Mouse (Mus musculus) testis, postnatal 14 days (tissue): ENCODE measurements around the gene Nabp2.

Experiments used
- DNase-seq: peaks from one replicate; pipeline ENCODE4 v3.0.0; 2021; ENCODE audit warnings: low spot score

Gene Nabp2

GRCm38 (mm10) chr10:128385902-128386301 is 25.4 kb downstream of the Nabp2 start:
- DNase-seq: no peak

GRCm38 (mm10) chr10:128382482-128382881 is 28.8 kb downstream of the Nabp2 start:
- DNase-seq: no peak

GRCm38 (mm10) chr10:128380565-128380964 is 30.7 kb downstream of the Nabp2 start:
- no peak for DNase-seq

GRCm38 (mm10) chr10:128379260-128379659 is 32.0 kb downstream of the Nabp2 start:
- DNase-seq: no peak

GRCm38 (mm10) chr10:128378462-128378861 is 32.8 kb downstream of the Nabp2 start:
- DNase-seq: no peak

GRCm38 (mm10) chr10:128377940-128378448 is 33.3 kb downstream of the Nabp2 start:
- no peak for DNase-seq

GRCm38 (mm10) chr10:128377222-128377939 is 33.9 kb downstream of the Nabp2 start:
- DNase-seq: peak; percentile 50

- peak; percentile 81 for DNase-seq
These were observed 34.7 kb downstream of the Nabp2 start, which contains the start of gene Ankrd52 for GRCm38 (mm10) chr10:128376455-128377211. Gene Ankrd52, plus strand, starts transcription at chr10:128377115.

- DNase-seq: no peak
These were observed 35.2 kb downstream of the Nabp2 start for GRCm38 (mm10) chr10:128376099-128376454.

- DNase-seq: peak; percentile 53
These were observed 36.9 kb downstream of the Nabp2 start for GRCm38 (mm10) chr10:128374393-128374792.

- DNase-seq: no peak
These were observed 38.1 kb downstream of the Nabp2 start for GRCm38 (mm10) chr10:128372989-128373748.

GRCm38 (mm10) chr10:128372142-128372541 is 39.1 kb downstream of the Nabp2 start:
- no peak for DNase-seq

- no peak for DNase-seq
These were observed 40.7 kb downstream of the Nabp2 start for GRCm38 (mm10) chr10:128370601-128371000.

GRCm38 (mm10) chr10:128370021-128370420 is 41.3 kb downstream of the Nabp2 start:
- DNase-seq: no peak

- DNase-seq: no peak
These were observed 41.7 kb downstream of the Nabp2 start for GRCm38 (mm10) chr10:128369599-128369998.

GRCm38 (mm10) chr10:128369218-128369543 is 42.1 kb downstream of the Nabp2 start:
- DNase-seq: no peak

GRCm38 (mm10) chr10:128368402-128369217 is 42.7 kb downstream of the Nabp2 start, which contains the start of gene Coq10a:
Gene Coq10a, minus strand, starts transcription at chr10:128368997.
- peak; percentile 89 for DNase-seq

GRCm38 (mm10) chr10:128367899-128368401 is 43.3 kb downstream of the Nabp2 start:
- no peak for DNase-seq

- DNase-seq: no peak
These were observed 48.7 kb downstream of the Nabp2 start for GRCm38 (mm10) chr10:128362568-128362967.

GRCm38 (mm10) chr10:128361836-128362235 is 49.5 kb downstream of the Nabp2 start:
- no peak for DNase-seq

- DNase-seq: no peak
These were observed 52.1 kb downstream of the Nabp2 start for GRCm38 (mm10) chr10:128359226-128359625.
